Mouse (Mus musculus): Measurements from ENCODE around the gene Gpsm2.
"Not testable (repeated sequence)": the region's sequence is repeated elsewhere in the genome, so short reads cannot be mapped to it uniquely, and the experiment has no call there.

Gene Gpsm2

DNA sequence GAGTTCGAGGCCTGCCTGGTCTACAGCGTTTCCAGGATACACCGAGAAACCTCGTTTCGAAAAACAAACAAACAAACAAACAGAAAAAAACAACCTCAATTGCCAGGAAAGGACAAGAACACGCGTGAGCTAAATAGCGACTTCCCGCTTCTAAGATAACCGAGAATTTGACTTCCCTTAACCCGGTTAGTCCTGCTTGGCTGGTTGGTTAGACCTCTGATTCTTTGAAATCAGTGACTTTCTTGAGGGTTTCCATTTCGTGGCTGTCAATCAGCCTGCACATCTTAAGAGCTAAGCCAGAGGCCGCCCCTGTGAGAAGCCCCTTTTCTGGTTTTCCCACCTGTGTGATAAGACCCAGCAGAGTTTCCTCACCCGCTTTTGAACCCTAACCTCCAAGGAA, 67.5 kb downstream of the Gpsm2 start:
- DNase-seq (ENCODE audit: low read depth): peak; percentile 43

DNA sequence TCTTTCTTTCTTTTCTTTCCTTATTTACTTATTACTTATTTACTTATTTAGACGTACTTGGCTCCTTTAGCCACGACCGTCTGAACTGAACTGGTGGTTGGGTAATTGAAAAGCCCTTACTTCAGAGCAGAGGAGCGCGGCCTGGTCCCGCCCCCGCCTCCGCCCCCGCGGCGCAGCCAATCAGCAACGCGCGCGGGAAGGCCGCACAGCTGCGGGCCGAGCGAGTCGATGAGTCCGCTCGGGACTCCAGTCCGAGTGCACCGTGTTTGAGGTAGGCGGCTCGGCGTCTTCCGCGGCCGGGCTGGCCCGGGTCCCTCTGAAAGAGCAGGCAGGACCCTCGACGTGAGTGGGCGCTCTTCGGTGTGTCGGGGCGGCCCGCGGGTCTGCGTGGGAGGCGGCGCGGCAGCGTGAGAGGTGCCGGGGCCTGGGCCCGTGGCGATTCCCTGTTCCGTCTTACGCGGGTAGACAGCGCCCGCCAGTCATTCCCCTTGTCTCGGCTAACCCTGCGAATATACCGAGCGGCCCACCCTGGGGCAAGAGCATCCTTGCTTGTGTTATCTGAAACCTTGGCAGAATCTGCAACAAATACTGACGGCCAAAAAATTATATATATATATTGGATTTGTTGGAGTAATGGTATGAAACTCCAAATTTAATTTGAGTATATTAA, 68.3 kb downstream of the Gpsm2 start, which contains the start of gene Clcc1:
Gene Clcc1 (plus strand): TSS at position 204 of the 670 bp plus-strand sequence.
- peak; percentile 95 for DNase-seq (ENCODE audit: low read depth)

DNA sequence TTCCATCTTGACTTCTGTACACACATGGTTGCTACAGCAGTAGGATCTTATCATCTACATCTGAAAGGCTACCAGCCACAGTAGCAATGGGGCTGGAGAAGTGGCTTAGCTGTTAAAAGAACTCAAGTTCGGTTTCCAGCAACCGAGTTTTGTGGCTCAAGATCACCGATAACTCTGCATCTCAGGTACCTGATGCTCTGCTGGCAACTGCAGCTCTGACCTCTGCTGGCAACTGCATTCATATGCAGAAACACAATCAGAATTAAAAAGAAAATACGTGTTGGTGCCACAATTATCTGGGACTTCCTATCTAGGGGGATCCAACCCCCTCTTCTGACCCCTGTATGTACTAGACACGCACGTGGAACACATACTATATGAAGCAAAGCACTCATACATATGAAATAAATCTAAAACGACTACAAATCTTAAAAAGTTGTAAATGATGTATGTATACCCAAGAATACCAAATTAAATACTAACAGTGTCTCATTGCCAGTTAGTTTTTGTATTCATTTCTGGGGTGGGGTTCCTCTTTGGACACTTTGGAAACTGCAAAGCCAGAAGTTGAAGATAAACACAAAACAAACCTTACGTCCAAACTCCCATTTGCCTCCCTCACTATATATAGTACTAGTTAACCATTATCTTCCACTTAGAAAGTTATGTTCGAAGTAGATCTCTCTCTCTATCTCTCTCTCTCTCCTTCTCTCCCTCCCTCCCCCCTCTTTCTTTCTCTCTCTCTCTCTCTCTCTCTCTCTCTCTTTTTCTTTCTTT, 69.1 kb downstream of the Gpsm2 start:
- DNase-seq (ENCODE audit: low read depth): peak; percentile 74

DNA sequence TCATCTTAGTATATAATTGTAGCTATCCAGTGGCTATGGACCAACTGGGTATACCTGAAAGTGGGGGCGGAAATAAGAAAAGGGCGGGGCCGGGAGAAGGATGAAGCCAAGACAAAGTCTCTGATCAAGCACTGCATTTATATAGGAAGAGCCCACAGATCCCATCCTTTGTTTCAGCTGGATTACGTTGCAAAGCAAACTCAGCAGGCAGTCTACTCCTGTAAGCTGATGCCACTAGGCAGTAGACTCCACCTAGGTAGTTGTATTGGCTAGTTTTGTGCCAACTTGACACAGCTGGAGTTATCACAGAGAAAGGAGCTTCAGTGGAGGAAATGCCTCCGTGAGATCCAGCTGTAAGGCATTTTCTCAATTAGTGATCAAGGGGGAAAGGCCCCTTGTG, 74.4 kb downstream of the Gpsm2 start:
- not testable (repeated sequence) for DNase-seq (ENCODE audit: low read depth)

DNA sequence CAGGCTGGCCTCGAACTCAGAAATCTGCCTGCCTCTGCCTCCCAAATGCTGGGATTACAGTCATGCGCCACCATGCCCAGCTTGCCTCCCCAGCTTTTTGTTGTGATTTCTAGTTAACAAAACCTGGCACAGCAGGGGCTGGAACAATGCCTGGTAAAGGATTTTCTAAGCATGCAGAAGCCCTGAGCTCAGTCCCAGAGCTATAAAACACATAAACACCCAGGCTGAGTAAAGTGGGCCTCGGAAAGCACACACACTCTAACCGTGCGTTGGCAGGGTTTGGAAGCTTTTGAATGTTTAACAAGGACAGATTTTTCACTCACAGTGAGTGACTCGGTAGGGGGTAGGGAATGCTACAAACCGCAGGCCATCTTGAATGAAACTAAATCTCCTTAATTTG, 76.1 kb downstream of the Gpsm2 start:
- DNase-seq (ENCODE audit: low read depth): no peak

DNA sequence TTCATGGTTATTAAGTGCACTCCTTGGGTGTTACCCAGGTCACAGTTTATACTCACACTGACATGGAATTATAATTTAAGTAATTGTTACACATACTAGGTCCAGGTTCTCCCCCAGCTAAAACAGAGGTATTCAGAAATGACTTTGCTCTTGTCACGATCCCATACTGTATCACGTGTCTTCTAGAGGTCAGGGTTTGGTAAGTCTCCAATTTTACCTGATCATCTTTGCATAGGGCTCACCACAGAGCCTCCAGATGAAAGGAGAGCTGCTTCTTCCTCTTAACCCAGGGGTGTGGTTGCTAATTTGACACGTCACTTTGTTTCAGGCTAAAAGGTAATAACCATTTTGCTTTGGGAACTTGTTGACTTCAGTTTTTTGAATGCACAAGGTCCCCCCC, 77.3 kb downstream of the Gpsm2 start:
- no peak for DNase-seq (ENCODE audit: low read depth)

DNA sequence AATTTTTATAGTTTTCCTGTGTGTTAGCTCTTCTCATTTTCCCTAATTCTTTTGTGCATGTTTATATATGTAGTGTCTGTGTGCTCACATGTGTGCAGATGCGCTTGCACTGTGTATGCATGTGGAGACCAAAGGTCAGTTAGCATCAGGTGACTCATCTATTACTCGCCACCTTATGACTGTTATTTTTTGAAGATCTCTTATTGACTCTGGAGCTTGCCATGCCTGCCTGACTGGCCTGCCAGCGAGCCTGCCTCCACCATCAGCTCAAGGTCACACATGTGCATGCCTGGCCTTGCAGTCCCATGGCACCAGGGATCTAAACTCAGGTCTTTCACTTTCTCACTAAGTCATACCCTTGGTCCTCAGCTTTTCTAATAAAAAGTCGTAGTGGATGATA, 81.1 kb downstream of the Gpsm2 start:
- DNase-seq (ENCODE audit: low read depth): peak; percentile 17

DNA sequence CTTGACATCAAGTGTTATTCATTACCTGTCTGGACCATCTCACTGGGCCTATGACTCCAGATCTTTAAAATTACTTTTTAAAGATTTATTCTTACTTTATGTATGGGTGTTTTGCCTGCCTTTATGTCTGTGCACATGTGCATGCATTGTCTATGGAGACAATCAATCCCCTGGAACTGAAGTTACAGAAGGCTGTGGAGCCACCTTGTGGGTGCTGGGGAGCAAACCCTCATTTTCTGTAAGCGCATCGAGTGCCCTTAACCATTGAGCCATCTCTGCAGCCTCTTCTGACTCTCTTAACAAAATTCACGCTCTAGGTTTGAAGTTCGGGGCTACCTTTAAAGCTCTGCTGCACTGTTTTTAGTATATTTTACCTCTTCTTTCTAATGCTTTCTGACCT, 82.7 kb downstream of the Gpsm2 start:
- DNase-seq (ENCODE audit: low read depth): peak; percentile 66

DNA sequence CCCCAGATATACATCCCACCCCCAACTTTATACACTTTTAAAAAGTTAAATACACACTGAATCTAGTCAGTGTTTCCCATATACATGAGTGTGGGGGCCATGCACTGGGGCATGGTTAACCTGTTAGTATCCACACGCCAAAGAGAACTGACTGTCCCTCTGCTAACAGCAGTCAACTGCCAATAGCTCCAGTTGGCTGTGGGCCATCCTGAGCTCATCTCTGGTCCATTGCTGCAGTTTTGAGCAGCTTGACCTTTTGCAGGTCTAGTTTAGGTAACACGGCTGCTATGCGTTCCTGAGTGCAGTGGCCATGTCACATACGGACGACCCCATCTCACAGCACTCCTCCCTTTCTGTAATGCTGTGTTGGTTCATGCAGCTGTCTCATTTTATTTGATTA, 87.3 kb downstream of the Gpsm2 start:
- no peak for DNase-seq (ENCODE audit: low read depth)

Measured in 416B (cell line).